Mouse (Mus musculus) cerebellum, postnatal 10 days (tissue): ENCODE results near the gene Snx10.
A peak's percentile ranks its signal among the peaks of the same experiment; 100 is the strongest.

Source experiments
- DNase-seq, 2 experiments: peaks; one replicate each; pipeline ENCODE4 v3.0.0; 2021; ENCODE audit warnings: mixed read lengths in 2 of 2

The Snx10 gene

GRCm38 (mm10) chr6:51591844-51592243, 68.1 kb downstream of the Snx10 start:
- no peak for DNase-seq

- DNase-seq = peak; percentile 99 to 100
Measured at GRCm38 (mm10) chr6:51592356-51593115, 68.8 kb downstream of the Snx10 start.

DNA sequence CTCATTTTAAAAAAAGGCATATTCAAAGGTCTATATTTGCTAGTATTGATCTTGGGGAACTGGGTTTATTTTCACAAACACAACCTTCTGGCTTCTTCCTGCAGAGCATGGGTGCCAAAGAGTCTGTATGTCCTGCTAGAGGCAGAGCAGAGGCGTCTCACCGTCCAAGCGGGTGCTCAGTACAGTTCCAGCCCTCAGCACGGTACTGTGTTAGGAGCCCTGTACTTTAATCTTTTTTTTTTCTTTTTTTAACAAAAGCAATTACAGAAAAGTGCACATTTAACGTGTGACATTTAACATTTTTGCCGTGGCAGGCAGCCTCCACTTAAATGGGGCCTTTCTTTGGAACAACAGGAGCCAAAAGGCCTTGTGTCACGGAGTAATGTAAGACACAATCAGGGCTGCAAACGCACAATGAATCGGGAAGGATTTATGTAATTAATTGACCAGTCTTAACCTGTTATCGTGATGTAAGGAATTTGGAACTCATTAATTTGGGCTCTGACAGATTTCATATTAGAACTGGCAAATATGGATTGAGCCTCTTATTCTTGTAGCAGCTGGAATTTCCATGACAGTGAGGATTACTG, 69.8 kb downstream of the Snx10 start:
- peak; percentile 36 to 54 for DNase-seq

GRCm38 (mm10) chr6:51594516-51594915, 70.8 kb downstream of the Snx10 start:
- DNase-seq = no peak

GRCm38 (mm10) chr6:51598058-51598457, 74.4 kb downstream of the Snx10 start:
- DNase-seq = no peak

- no peak for DNase-seq
Measured at GRCm38 (mm10) chr6:51600412-51600811, 76.7 kb downstream of the Snx10 start.

DNA sequence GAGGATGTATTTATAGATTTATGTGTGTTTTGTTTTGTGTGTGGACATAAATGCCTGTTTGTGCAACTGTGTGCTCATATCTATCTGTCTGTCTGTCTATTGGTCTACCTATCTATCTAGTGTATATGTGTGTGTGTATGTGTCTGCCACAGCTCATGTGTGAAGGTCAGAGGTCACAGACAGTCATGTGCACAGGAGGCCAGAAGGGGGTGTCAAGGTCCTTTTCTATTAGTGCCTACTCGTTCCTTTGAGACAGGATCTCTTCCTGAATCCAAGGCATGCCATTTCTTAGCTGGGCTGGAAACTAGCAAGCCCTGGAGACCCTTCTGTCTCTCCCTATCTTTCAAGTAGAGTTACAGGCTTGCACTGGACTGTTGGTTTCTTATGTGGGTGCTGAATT, 78.6 kb downstream of the Snx10 start:
- no peak for DNase-seq

DNA sequence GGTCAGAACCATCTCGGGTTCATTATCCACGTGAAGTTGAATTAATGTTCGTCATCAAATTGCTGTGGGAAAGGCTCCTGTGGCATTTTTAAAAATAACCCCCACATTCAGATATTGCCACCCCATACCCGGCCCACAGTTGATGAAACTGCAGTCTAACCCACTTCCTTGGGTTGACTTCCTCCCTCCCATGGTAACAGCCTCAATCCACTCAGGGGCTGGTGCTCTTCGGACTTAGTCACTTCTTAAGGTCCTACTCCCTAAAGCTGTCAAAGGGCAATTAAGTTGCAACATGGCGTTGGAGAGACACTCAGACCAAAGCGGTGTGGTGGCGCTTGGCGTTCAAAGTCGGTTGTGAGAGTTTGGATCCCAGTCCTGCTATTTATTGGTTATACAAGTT, 80.0 kb downstream of the Snx10 start:
- DNase-seq = no peak

DNA sequence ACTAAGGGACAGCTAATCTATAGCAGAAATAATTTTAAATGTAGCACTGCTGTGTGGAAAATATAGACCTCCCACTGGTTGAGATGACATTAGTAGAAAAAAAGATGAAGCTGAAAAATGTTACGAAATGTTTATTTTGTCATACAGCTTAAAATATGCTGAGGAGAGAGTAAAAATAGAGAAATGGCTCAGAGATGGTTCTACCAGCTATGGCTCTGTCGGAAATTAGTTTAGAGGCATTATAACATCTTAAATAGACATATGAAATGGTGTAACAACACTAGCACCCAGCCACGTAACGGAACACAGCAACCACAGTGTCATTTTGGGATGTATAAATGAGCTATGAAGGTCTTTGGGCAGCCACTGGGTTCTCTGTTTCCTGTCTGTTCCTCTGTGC, 82.5 kb downstream of the Snx10 start:
- DNase-seq = no peak

- DNase-seq = no peak
Measured at GRCm38 (mm10) chr6:51606803-51607202, 83.1 kb downstream of the Snx10 start.

DNA sequence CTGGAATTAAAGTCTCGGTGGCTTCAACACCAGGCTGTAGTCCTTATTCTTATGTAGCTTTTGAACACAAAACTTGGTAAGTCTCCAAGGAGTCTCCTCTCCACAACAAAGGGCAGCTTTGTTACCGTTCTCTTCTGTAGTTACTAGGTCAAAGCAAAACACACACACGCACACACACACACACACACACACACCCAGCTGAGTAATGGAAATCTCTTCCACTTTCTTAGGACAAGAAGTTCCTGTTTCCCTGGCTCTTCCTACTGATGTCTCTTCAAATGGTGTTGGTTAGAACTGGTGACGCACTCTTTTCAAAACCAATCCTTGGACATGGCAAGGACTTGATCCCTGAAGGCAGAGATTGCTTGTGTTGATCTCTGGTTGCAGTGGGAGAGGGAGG, 87.9 kb downstream of the Snx10 start:
- DNase-seq = no peak

GRCm38 (mm10) chr6:51612371-51613051, 88.8 kb downstream of the Snx10 start:
- peak; percentile 86 to 88 for DNase-seq

DNA sequence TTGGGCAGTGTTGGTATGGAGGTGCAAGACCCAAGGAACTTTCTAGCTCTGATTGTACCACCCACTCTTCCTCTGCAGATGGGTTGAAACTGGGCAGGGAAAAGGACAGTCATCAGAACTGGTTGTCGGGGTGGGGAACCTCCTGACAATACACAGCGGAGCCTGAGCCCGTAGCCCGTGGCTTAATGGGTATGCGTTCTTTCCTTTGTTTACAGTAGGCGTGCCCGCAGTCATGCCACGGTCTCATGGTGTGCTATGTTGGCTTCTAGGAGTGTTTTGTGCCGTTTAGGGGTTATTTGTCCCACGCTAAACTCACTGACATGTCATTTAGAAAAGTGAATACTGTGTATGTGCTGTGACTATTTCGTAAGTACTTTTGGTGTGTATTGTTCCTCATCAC, 90.0 kb downstream of the Snx10 start:
- DNase-seq = no peak

DNA sequence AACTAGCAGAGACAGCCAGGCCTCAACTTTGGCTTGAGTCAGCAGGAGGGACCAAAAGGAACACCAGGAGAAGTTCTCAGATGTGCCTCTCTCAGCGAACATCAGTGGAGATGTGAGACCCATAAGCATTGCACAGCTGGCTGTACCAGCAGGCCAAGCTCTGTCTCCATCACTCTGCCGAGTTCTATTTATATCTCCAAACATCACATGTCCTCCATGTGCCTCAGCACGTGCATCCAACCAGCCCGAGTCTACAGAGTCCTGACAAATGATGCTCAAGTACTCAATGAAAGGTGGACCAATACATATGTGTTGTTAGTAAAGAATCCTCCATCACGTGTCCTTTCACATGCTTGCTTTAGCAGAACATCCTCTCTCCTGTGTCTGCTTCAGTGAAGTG, 103.1 kb downstream of the Snx10 start:
- DNase-seq = no peak

DNA sequence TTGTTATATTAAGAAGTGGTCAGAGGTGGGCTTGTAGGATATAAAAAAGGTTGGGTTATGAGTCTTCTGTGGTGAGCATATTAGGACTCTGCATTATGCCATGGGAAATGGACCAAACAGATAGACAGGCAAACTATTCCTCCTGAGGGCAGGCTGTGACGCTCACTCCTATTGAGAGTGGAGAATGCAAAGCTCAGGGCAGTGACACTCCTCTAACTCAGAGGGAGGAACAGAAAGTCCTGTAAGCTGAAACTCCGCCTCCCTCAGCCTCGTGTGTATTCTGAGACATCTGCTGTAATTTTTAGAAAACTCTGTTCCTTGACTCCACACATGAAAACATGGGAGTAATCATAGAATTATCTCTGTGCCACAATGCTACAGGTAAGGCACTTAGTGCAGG, 106.0 kb downstream of the Snx10 start:
- no peak for DNase-seq

GRCm38 (mm10) chr6:51630184-51630583, 106.5 kb downstream of the Snx10 start:
- DNase-seq = no peak

DNA sequence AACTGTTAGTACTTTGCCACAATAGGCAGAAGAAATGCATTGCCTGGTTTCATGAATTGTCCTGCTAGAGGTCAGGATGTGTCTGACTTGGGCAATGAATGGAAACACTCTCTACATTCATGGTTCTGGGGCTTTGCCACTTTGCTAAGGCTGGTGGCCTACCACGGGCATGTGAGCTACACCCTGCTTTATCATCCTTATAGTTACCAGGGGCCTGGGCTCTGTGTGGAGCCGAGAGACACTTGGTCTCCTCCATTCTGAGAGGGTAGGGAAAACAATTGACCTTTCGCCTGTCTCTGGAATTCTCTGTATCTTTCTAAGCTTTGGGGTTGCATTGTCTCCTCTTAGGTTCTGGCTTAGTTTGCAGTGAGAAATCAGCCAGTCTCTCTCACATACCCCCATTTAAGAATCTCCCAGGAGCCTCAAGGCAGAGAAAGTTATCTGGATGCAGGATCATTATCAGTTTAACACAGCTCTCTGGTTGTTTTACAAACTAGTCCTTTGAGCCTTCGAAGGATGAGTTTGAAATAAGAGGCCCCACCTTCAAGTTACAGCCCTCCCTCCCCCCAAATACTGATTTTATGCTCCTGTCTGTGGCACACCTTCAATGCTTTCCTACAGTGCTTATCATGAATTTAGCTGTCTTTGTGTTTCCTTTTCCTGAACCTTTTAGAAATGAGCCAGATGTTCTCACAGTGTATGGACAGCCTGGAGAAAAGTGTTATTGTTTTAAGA, 109.4 kb downstream of the Snx10 start:
- DNase-seq = no peak

DNA sequence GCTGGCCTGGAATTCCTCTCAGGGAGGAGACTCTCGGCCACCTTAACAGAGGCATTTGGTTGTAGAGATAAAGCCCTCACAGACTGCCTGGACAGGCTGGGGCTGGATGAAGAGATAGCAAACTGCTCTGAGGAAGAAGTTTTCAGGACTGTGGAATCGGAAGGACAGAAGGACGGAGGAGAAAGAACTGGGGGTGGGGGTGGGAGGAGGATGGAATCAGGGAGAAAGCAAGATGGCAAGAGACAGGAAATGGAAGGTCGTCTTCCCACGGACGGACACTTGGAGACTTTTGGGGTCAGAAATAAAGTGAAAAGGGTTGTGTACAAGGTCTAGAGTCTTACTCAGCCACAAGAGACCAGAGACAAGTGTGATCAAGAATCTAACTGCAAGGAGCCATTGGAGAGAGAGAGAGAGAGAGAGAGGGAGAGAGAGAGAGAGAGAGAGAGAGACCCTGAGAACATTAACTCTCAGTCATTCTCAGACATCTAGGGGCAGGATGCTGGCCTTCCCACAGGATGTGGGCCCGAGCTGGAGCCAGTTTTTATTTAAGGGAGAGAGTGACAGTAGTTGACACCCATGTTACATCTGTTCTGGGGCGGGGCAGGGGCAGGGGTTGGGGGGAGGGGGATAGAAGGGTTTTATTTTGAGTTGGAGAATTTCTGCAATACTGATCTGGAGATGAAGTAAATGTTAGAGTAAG, 110.1 kb downstream of the Snx10 start:
- DNase-seq = no peak

GRCm38 (mm10) chr6:51636019-51636568, 112.4 kb downstream of the Snx10 start:
- DNase-seq = no peak
